Mouse (Mus musculus) C2C12 (cell line): Measurements from ENCODE around the gene Chd3. TPM values are rescaled to one million over a fixed set of nuclear protein-coding genes. Genes with fewer than 3 reads are reported as not detected.
"Not testable (repeated sequence)": the region's sequence is repeated elsewhere in the genome, so short reads cannot be mapped to it uniquely, and the experiment has no call there.

Experiments used
- H3K27me3 ChIP-seq: one replicate; pipeline ENCODE4 v1.6.1; 2011; ENCODE audit not compliant: control insufficient read depth, insufficient read depth, insufficient read length
- H3K36me3 ChIP-seq: one replicate; pipeline ENCODE4 v1.6.1; 2011; ENCODE audit not compliant: control insufficient read depth, insufficient read depth
- H3K4me3 ChIP-seq: one replicate; pipeline ENCODE4 v1.5.1; 2011; ENCODE audit warnings: mild to moderate bottlenecking, control low read depth; ENCODE audit not compliant: poor library complexity, insufficient read depth, severe bottlenecking
- H3K79me2 ChIP-seq: one replicate; pipeline ENCODE4 v1.6.1; 2011; ENCODE audit not compliant: control insufficient read depth, insufficient read depth
- H3K79me3 ChIP-seq: one replicate; pipeline ENCODE4 v1.6.1; 2011; ENCODE audit warnings: low read depth, control low read depth
- H3ac ChIP-seq: one replicate; pipeline ENCODE3; 2011; ENCODE audit warnings: low read depth; ENCODE audit not compliant: control insufficient read depth, insufficient read length
- CEBPB ChIP-seq: IDR thresholded peaks from one replicate; pipeline ENCODE4 v1.6.1; 2011; ENCODE audit warnings: low read depth, mild to moderate bottlenecking, control low read depth, moderate library complexity
- CTCF ChIP-seq: IDR thresholded peaks from one replicate; pipeline ENCODE4 v1.5.1; 2011; ENCODE audit not compliant: control insufficient read depth, insufficient read depth, insufficient read length
- FOSL1 ChIP-seq: IDR thresholded peaks from one replicate; pipeline ENCODE4 v1.8.0; 2011; ENCODE audit warnings: mild to moderate bottlenecking, low read length; ENCODE audit not compliant: poor library complexity, insufficient read depth, severe bottlenecking
- MAX ChIP-seq: IDR thresholded peaks from one replicate; pipeline ENCODE4 v1.6.1; 2011; ENCODE audit warnings: mild to moderate bottlenecking, control low read depth
- MYOD1 ChIP-seq: IDR thresholded peaks from one replicate; pipeline ENCODE4 v1.6.1; 2011; ENCODE audit warnings: low read depth; ENCODE audit not compliant: control insufficient read depth, insufficient read length
- MYOG ChIP-seq: IDR thresholded peaks from one replicate; pipeline ENCODE4 v1.6.1; 2011; ENCODE audit not compliant: control insufficient read depth, insufficient read length; ENCODE audit errors: extremely low read depth
- USF1 ChIP-seq: IDR thresholded peaks from one replicate; pipeline ENCODE4 v1.6.1; 2011; ENCODE audit warnings: low read depth, mild to moderate bottlenecking, control low read depth, moderate library complexity
- polyA plus RNA-seq: library from polyadenylated mRNA; unstranded; fragments of >200 nt; fragmentation: generic; extraction: Trizol; gene quantifications from one replicate; pipeline ENCODE4 v1.2.1, GENCODE M21; 2012; ENCODE audit warnings: missing spikeins

Gene Chd3
- polyA plus RNA-seq, 1 experiment, result 100 TPM

- TF ChIP-seq MYOD1, result no peak
- no peak for TF ChIP-seq USF1
- TF ChIP-seq CTCF, result no peak
- Histone ChIP-seq H3K36me3 (peaks cover 29% of the 10 kb centered on the region), H3K27me3 (no peaks in the 10 kb centered on the region), H3ac (no peak within 1 kb of the TSS), H3K4me3 (no peak within 1 kb of the TSS), H3K79me3 (peaks cover 4% of the 10 kb centered on the region), H3K79me2 (peaks cover 26% of the 10 kb centered on the region)
Observed at GRCm38 (mm10) chr11:69398059-69398458, 28.9 kb upstream of the Chd3 start, which contains the start of gene Tmem88. TSS of gene Tmem88 (minus strand) at chr11:69398234.

- Histone ChIP-seq H3K36me3 (peaks cover 29% of the 10 kb centered on the region), H3ac (no peak overlapping the region), H3K79me2 (peaks cover 26% of the 10 kb centered on the region), H3K79me3 (peaks cover 4% of the 10 kb centered on the region), H3K27me3 (no peaks in the 10 kb centered on the region), H3K4me3 (no peak overlapping the region)
- TF ChIP-seq USF1, result no peak
- TF ChIP-seq CTCF, result no peak
- TF ChIP-seq FOSL1, result no peak
- no peak for TF ChIP-seq CEBPB
- no peak for TF ChIP-seq MYOD1
Observed at GRCm38 (mm10) chr11:69397581-69398057, 28.4 kb upstream of the Chd3 start.

GRCm38 (mm10) chr11:69396772-69397171 is 27.6 kb upstream of the Chd3 start:
- no peak for TF ChIP-seq MYOG
- TF ChIP-seq USF1, result no peak
- TF ChIP-seq CEBPB, result no peak
- no peak for TF ChIP-seq MYOD1
- TF ChIP-seq FOSL1, result no peak
- H3K27me3 ChIP-seq, result no peaks in the 10 kb centered on the region
- H3K79me2 ChIP-seq, result peaks cover 26% of the 10 kb centered on the region
- peaks cover 21% of the 10 kb centered on the region for H3K36me3 ChIP-seq
- peak overlapping the region; percentile 92 for H3K4me3 ChIP-seq
- peaks cover 4% of the 10 kb centered on the region for H3K79me3 ChIP-seq
- H3ac ChIP-seq, result peak overlapping the region; percentile 78

- peak overlapping the region; percentile 97 for H3ac ChIP-seq
- no peaks in the 10 kb centered on the region for H3K27me3 ChIP-seq
- peaks cover 26% of the 10 kb centered on the region for H3K79me2 ChIP-seq
- peak overlapping the region; percentile 92 for H3K4me3 ChIP-seq
- H3K36me3 ChIP-seq, result peaks cover 11% of the 10 kb centered on the region
- no peak for TF ChIP-seq MYOD1
- TF ChIP-seq MYOG, result no peak
- no peak for TF ChIP-seq CTCF
- peak; percentile 37 for TF ChIP-seq CEBPB
- no peak for TF ChIP-seq USF1
- TF ChIP-seq FOSL1, result no peak
- peak; percentile 66 for TF ChIP-seq MAX
- H3K79me3 ChIP-seq, result peaks cover 4% of the 10 kb centered on the region
Observed at GRCm38 (mm10) chr11:69395634-69396373, 26.6 kb upstream of the Chd3 start.

GRCm38 (mm10) chr11:69395235-69395633 is 26.0 kb upstream of the Chd3 start, which contains the start of the genes Naa38 and Cyb5d1:
TSS of gene Naa38 (plus strand) at chr11:69395487.
TSS of gene Cyb5d1 (minus strand) at chr11:69395631.
- H3K79me3 ChIP-seq, H3K36me3 ChIP-seq, H3K27me3 ChIP-seq: not testable (repeated sequence)
- peak; percentile 78 for TF ChIP-seq MAX
- Histone ChIP-seq H3ac (peak within 1 kb of the TSS; percentile 97), H3K79me2 (peaks cover 26% of the 10 kb centered on the region), H3K4me3 (peak within 1 kb of the TSS; percentile 92)

GRCm38 (mm10) chr11:69394591-69395167 is 25.5 kb upstream of the Chd3 start:
- H3K27me3 ChIP-seq, H3K79me3 ChIP-seq, H3K36me3 ChIP-seq: not testable (repeated sequence)
- H3ac ChIP-seq, result peak overlapping the region; percentile 93
- peaks cover 26% of the 10 kb centered on the region for H3K79me2 ChIP-seq
- H3K4me3 ChIP-seq, result peak overlapping the region; percentile 92
